Mouse (Mus musculus) lung, embryonic 14.5 days (tissue): ENCODE data around the gene Wdr5. TPM values are rescaled to one million over a fixed set of nuclear protein-coding genes. Genes with fewer than 3 reads are reported as not detected.

Experiments used
- ATAC-seq: fragments of 200-750 bp; cut with Nextera tagmentation; 2 replicates; pipeline ENCODE4 v1.8.0; 2017; ENCODE audit warnings: mild to moderate bottlenecking, moderate TSS enrichment, moderate library complexity; ENCODE audit not compliant: insufficient read depth
- DNase-seq: peaks from one replicate; pipeline ENCODE4 v3.0.0-alpha.2; 2015
- H3K27ac ChIP-seq: fragments of 300-500 bp; sonication (generic); 2 replicates; pipeline ENCODE4 v1.5.1; 2014; ENCODE audit warnings: low read depth, mild to moderate bottlenecking, moderate library complexity
- H3K27me3 ChIP-seq: fragments of 300-500 bp; sonication (generic); 2 replicates; pipeline ENCODE4 v1.6.1; 2014; ENCODE audit warnings: low read length, control low read depth; ENCODE audit not compliant: insufficient read depth
- H3K36me3 ChIP-seq: fragments of 300-500 bp; sonication (generic); 2 replicates; pipeline ENCODE4 v1.6.1; 2014; ENCODE audit warnings: control low read depth; ENCODE audit not compliant: insufficient read depth
- H3K4me1 ChIP-seq: fragments of 300-500 bp; sonication (generic); 2 replicates; pipeline ENCODE4 v1.6.1; 2014; ENCODE audit warnings: antibody characterized with exemption, control low read depth; ENCODE audit not compliant: insufficient read depth
- H3K4me2 ChIP-seq: fragments of 300-500 bp; sonication (generic); 2 replicates; pipeline ENCODE4 v1.6.1; 2014; ENCODE audit warnings: mild to moderate bottlenecking
- H3K4me3 ChIP-seq: fragments of 300-500 bp; sonication (generic); 2 replicates; pipeline ENCODE4 v1.5.1; 2014; ENCODE audit warnings: low read depth, low read length
- H3K9ac ChIP-seq: fragments of 300-500 bp; sonication (generic); 2 replicates; pipeline ENCODE4 v1.6.1; 2014
- H3K9me3 ChIP-seq: fragments of 300-500 bp; sonication (generic); 2 replicates; pipeline ENCODE4 v1.6.1; 2016; ENCODE audit warnings: low read depth, low read length, control low read depth
- CTCF ChIP-seq: IDR thresholded peaks from 2 replicates; pipeline ENCODE4 v1.5.1; 2016; ENCODE audit warnings: antibody characterized with exemption, low read depth
- WGBS: fragments of 180-500 bp; shearing (Covaris S2); extraction: QIAGEN DNeasy Blood & Tissue Kit; methylation state at CpG from one replicate; pipeline ENCODE4 v1.1.7; 2014; 5-methylcytosine and 5-hydroxymethylcytosine counted together
- polyA plus RNA-seq: library from polyadenylated mRNA; unstranded; fragments of >200 nt; fragmentation: Nextera tagmentation; extraction: Ambion mirVana; gene quantifications from 2 replicates; pipeline ENCODE4 v1.2.1, GENCODE M21; 2014

Gene Wdr5
- polyA plus RNA-seq, 1 experiment from 2014 or later: 71.3 TPM

DNA sequence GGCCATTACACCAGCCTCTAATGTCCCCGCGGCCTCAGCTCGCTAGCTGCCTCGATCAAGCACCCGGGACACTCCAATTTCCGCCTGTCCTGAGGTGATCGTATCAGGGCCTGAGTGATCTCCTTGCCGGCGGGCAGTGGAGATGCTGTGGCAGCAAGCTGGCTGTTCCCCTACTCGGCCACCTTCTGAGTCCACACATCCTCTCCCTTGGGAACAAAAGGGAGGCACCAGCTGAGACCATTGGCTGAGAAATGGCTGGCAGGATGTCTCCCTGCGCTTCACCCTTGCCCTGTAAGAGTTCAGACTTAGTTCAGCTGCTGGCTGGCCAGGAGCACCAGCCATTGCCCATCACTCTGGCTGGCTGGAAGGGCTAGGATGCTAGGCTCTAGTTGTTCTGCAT lies 67.2 kb downstream of the Wdr5 start:
- Histone ChIP-seq H3K4me3 (no peak overlapping the region), H3K4me2 (no peak overlapping the region), H3K9me3 (no peaks in the 10 kb centered on the region), H3K36me3 (no peaks in the 10 kb centered on the region), H3K27me3 (no peaks in the 10 kb centered on the region), H3K27ac (no peak overlapping the region), H3K9ac (no peak overlapping the region), H3K4me1 (no peaks in the 10 kb centered on the region)
- DNase-seq: no peak
- ATAC-seq: no peak
- no peak for TF ChIP-seq CTCF
- 35% methylated on average over 11 of the region's 11 CpGs for WGBS

- H3K9ac ChIP-seq: no peak overlapping the region
- H3K27me3 ChIP-seq: no peaks in the 10 kb centered on the region
- no peaks in the 10 kb centered on the region for H3K9me3 ChIP-seq
- no peak overlapping the region for H3K4me2 ChIP-seq
- H3K4me1 ChIP-seq: no peaks in the 10 kb centered on the region
- DNase-seq: no peak
- 64% methylated on average over 2 of the region's 2 CpGs for WGBS
- no peaks in the 10 kb centered on the region for H3K36me3 ChIP-seq
- no peak for TF ChIP-seq CTCF
- no peak overlapping the region for H3K4me3 ChIP-seq
- no peak for ATAC-seq
- no peak overlapping the region for H3K27ac ChIP-seq
These were observed 68.1 kb downstream of the Wdr5 start for GRCm38 (mm10) chr2:27583019-27583418.

- no peak for TF ChIP-seq CTCF
- Histone ChIP-seq H3K4me3 (no peak overlapping the region), H3K4me1 (no peaks in the 10 kb centered on the region)
These were observed 69.6 kb downstream of the Wdr5 start for GRCm38 (mm10) chr2:27584546-27584945.

More at GRCm38 (mm10) chr2:27584546-27584945, 69.6 kb downstream of the Wdr5 start:
- no peaks in the 10 kb centered on the region for H3K27me3 ChIP-seq
- WGBS: 91% methylated on average over 13 of the region's 13 CpGs
- DNase-seq: no peak
- H3K27ac ChIP-seq: no peak overlapping the region
- no peaks in the 10 kb centered on the region for H3K36me3 ChIP-seq
- H3K9me3 ChIP-seq: no peaks in the 10 kb centered on the region
- H3K4me2 ChIP-seq: no peak overlapping the region
- ATAC-seq: no peak
- no peak overlapping the region for H3K9ac ChIP-seq

Other genes starting within 250 kb of the Wdr5 start
- gene Vav2, start 88.1 kb upstream of the Wdr5 start, polyA plus RNA-seq: 8.6 and 8.8 TPM in 2 replicates
- gene Brd3os, start 72.8 kb upstream of the Wdr5 start, polyA plus RNA-seq: 7.0 and 8.1 TPM in 2 replicates
- 126 and 141 TPM in 2 replicates for gene Brd3, start 7.5 kb upstream of the Wdr5 start, polyA plus RNA-seq
- 9.1 and 10.3 TPM in 2 replicates for gene Rxra, start 161.3 kb downstream of the Wdr5 start, polyA plus RNA-seq